Mouse (Mus musculus): ENCODE data around the gene Aco1.

GRCm38 (mm10) chr4:40153500-40153899 is 10.6 kb downstream of the Aco1 start:
- TF ChIP-seq CTCF (IDR thresholded peaks at IDR 0.05; ENCODE audit: low read depth, low read length) = no peak
- TF ChIP-seq POLR2A (IDR thresholded peaks at IDR 0.05; ENCODE audit: extremely low read depth, insufficient read depth, low read length) = no peak

Data from liver, adult 2 months (tissue).